Mouse (Mus musculus) heart, embryonic 15.5 days (tissue): ENCODE results near the gene Ndufs6. TPM values are rescaled to one million over a fixed set of nuclear protein-coding genes. Genes with fewer than 3 reads are reported as not detected.

ENCODE experiments used
- ATAC-seq: fragments of 200-750 bp; cut with Nextera tagmentation; replicated peaks from 2 replicates; pipeline ENCODE4 v1.8.0; 2017; ENCODE audit warnings: low read depth, moderate TSS enrichment; ENCODE audit not compliant: insufficient number of reproducible peaks, insufficient read depth, low FRiP score
- H3K27ac ChIP-seq: fragments of 300-500 bp; sonication (generic); 2 replicates; pipeline ENCODE4 v1.5.1; 2015; ENCODE audit warnings: mild to moderate bottlenecking, inconsistent platforms
- H3K27me3 ChIP-seq: fragments of 300-500 bp; sonication (generic); 2 replicates; pipeline ENCODE4 v1.6.1; 2015; ENCODE audit warnings: inconsistent platforms
- H3K36me3 ChIP-seq: fragments of 300-500 bp; sonication (generic); 2 replicates; pipeline ENCODE4 v1.6.1; 2015; ENCODE audit warnings: mild to moderate bottlenecking, inconsistent platforms
- H3K4me1 ChIP-seq: fragments of 300-500 bp; sonication (generic); replicated peaks from 2 replicates; pipeline ENCODE4 v1.6.1; 2015; ENCODE audit warnings: inconsistent platforms
- H3K4me2 ChIP-seq: fragments of 300-500 bp; sonication (generic); 2 replicates; pipeline ENCODE4 v1.6.1; 2015; ENCODE audit warnings: inconsistent platforms, mild to moderate bottlenecking, moderate library complexity
- H3K4me3 ChIP-seq: fragments of 300-500 bp; sonication (generic); 2 replicates; pipeline ENCODE4 v1.5.1; 2015; ENCODE audit warnings: mild to moderate bottlenecking, inconsistent platforms
- H3K9ac ChIP-seq: fragments of 300-500 bp; sonication (generic); 2 replicates; pipeline ENCODE4 v1.6.1; 2015; ENCODE audit warnings: mild to moderate bottlenecking, inconsistent platforms
- H3K9me3 ChIP-seq: fragments of 300-500 bp; sonication (generic); replicated peaks from 2 replicates; pipeline ENCODE4 v1.6.1; 2016; ENCODE audit warnings: inconsistent platforms
- WGBS: fragments of 180-500 bp; shearing (Covaris S2); methylation state at CpG from one replicate; pipeline ENCODE4 v1.1.7; 2015; ENCODE audit warnings: mixed read lengths; 5-methylcytosine and 5-hydroxymethylcytosine counted together
- polyA plus RNA-seq: library from polyadenylated mRNA; unstranded; fragments of >200 nt; fragmentation: Nextera tagmentation; extraction: Ambion mirVana; gene quantifications from 2 replicates; pipeline ENCODE4 v1.2.1, GENCODE M21; 2015

Gene Ndufs6
- 637 and 761 TPM in 2 replicates for polyA plus RNA-seq

GRCm38 (mm10) chr13:73327827-73328698 is at the start of gene Ndufs6, which contains the start of gene Mrpl36:
Gene Ndufs6, minus strand, starts transcription at chr13:73328542.
Gene Mrpl36, plus strand, starts transcription at chr13:73328513.
- Histone ChIP-seq H3K36me3 (peaks cover 21% of the 10 kb centered on the region), H3K9me3 (no peaks in the 10 kb centered on the region), H3K27ac (peak within 1 kb of the TSS; percentile 78), H3K4me3 (peak within 1 kb of the TSS; percentile 86), H3K9ac (peak within 1 kb of the TSS; percentile 90), H3K4me2 (peak within 1 kb of the TSS; percentile 80), H3K4me1 (peaks cover 51% of the 10 kb centered on the region), H3K27me3 (no peaks in the 10 kb centered on the region)
- ATAC-seq, result peak; percentile 88
- WGBS, result 1% methylated on average over 45 of the region's 45 CpGs

- Histone ChIP-seq H3K36me3 (no peaks in the 10 kb centered on the region), H3K4me2 (no peak overlapping the region), H3K27ac (no peak overlapping the region), H3K9me3 (no peaks in the 10 kb centered on the region), H3K4me3 (no peak overlapping the region), H3K4me1 (no peaks in the 10 kb centered on the region), H3K27me3 (no peaks in the 10 kb centered on the region), H3K9ac (no peak overlapping the region)
- WGBS, result 78% methylated on average over 9 of the region's 9 CpGs
- ATAC-seq, result no peak
Measured at GRCm38 (mm10) chr13:73377637-73378036, 49.3 kb upstream of the Ndufs6 start.

- Histone ChIP-seq H3K9me3 (no peaks in the 10 kb centered on the region), H3K9ac (no peak overlapping the region), H3K36me3 (no peaks in the 10 kb centered on the region), H3K4me2 (no peak overlapping the region), H3K27ac (no peak overlapping the region), H3K27me3 (no peaks in the 10 kb centered on the region), H3K4me3 (no peak overlapping the region), H3K4me1 (no peaks in the 10 kb centered on the region)
- no peak for ATAC-seq
- 77% methylated on average over 2 of the region's 2 CpGs for WGBS
Measured at GRCm38 (mm10) chr13:73374612-73375011, 46.3 kb upstream of the Ndufs6 start.

GRCm38 (mm10) chr13:73373367-73373766 is 45.0 kb upstream of the Ndufs6 start:
- no peaks in the 10 kb centered on the region for H3K27me3 ChIP-seq
- no peaks in the 10 kb centered on the region for H3K36me3 ChIP-seq
- H3K27ac ChIP-seq, result no peak overlapping the region
- ATAC-seq, result no peak
- H3K4me1 ChIP-seq, result no peaks in the 10 kb centered on the region
- no peak overlapping the region for H3K9ac ChIP-seq
- WGBS, result 55% methylated on average over 4 of the region's 4 CpGs
- H3K4me2 ChIP-seq, result no peak overlapping the region
- no peak overlapping the region for H3K4me3 ChIP-seq
- no peaks in the 10 kb centered on the region for H3K9me3 ChIP-seq

GRCm38 (mm10) chr13:73357106-73357505 is 28.8 kb upstream of the Ndufs6 start:
- ATAC-seq, result no peak
- Histone ChIP-seq H3K36me3 (no peaks in the 10 kb centered on the region), H3K9ac (no peak overlapping the region), H3K4me3 (no peak overlapping the region), H3K27ac (no peak overlapping the region), H3K4me1 (peaks cover 5% of the 10 kb centered on the region), H3K4me2 (no peak overlapping the region), H3K27me3 (no peaks in the 10 kb centered on the region), H3K9me3 (no peaks in the 10 kb centered on the region)
- WGBS, result 92% methylated on average over 3 of the region's 3 CpGs

GRCm38 (mm10) chr13:73352491-73352890 is 24.1 kb upstream of the Ndufs6 start:
- ATAC-seq, result no peak
- Histone ChIP-seq H3K9me3 (no peaks in the 10 kb centered on the region), H3K27me3 (no peaks in the 10 kb centered on the region), H3K4me2 (no peak overlapping the region), H3K4me3 (no peak overlapping the region), H3K9ac (no peak overlapping the region), H3K36me3 (no peaks in the 10 kb centered on the region), H3K4me1 (peaks cover 7% of the 10 kb centered on the region), H3K27ac (no peak overlapping the region)

- Histone ChIP-seq H3K9me3 (no peaks in the 10 kb centered on the region), H3K4me2 (no peak overlapping the region), H3K4me1 (peaks cover 9% of the 10 kb centered on the region), H3K9ac (no peak overlapping the region), H3K27me3 (no peaks in the 10 kb centered on the region), H3K4me3 (no peak overlapping the region), H3K27ac (no peak overlapping the region), H3K36me3 (no peaks in the 10 kb centered on the region)
- 41% methylated on average over 3 of the region's 3 CpGs for WGBS
- ATAC-seq, result no peak
Measured at GRCm38 (mm10) chr13:73351910-73352309, 23.6 kb upstream of the Ndufs6 start.

GRCm38 (mm10) chr13:73350741-73351140 is 22.4 kb upstream of the Ndufs6 start:
- H3K4me2 ChIP-seq, result no peak overlapping the region
- WGBS, result 83% methylated on average over 9 of the region's 9 CpGs

GRCm38 (mm10) chr13:73347922-73348650 is 19.7 kb upstream of the Ndufs6 start:
- no peak overlapping the region for H3K27ac ChIP-seq
- no peak for ATAC-seq
- no peaks in the 10 kb centered on the region for H3K27me3 ChIP-seq
- H3K9me3 ChIP-seq, result no peaks in the 10 kb centered on the region
- no peak overlapping the region for H3K4me2 ChIP-seq
- no peak overlapping the region for H3K9ac ChIP-seq
- 61% methylated on average over 7 of the region's 7 CpGs for WGBS
- peaks cover 8% of the 10 kb centered on the region; the same call in 1 of the 2 replicates for H3K4me1 ChIP-seq
- no peaks in the 10 kb centered on the region for H3K36me3 ChIP-seq
- H3K4me3 ChIP-seq, result no peak overlapping the region

More at GRCm38 (mm10) chr13:73350741-73351140, 22.4 kb upstream of the Ndufs6 start:
- Histone ChIP-seq H3K4me3 (no peak overlapping the region), H3K27ac (no peak overlapping the region), H3K36me3 (no peaks in the 10 kb centered on the region), H3K9ac (no peak overlapping the region), H3K27me3 (no peaks in the 10 kb centered on the region), H3K4me1 (peaks cover 8% of the 10 kb centered on the region; the same call in 1 of the 2 replicates), H3K9me3 (no peaks in the 10 kb centered on the region)
- no peak for ATAC-seq

- 59% methylated on average over 3 of the region's 3 CpGs for WGBS
- H3K4me3 ChIP-seq, result no peak overlapping the region
- no peaks in the 10 kb centered on the region for H3K27me3 ChIP-seq
- H3K27ac ChIP-seq, result peak overlapping the region; percentile 77
- no peak overlapping the region for H3K4me2 ChIP-seq
- no peak for ATAC-seq
- H3K9me3 ChIP-seq, result no peaks in the 10 kb centered on the region
- 0 out of 2 replicates have a peak, but pooled peaks cover 8% of the 10 kb centered on the region for H3K4me1 ChIP-seq
- no peaks in the 10 kb centered on the region for H3K36me3 ChIP-seq
- no peak overlapping the region for H3K9ac ChIP-seq
Measured at GRCm38 (mm10) chr13:73347171-73347570, 18.8 kb upstream of the Ndufs6 start.

GRCm38 (mm10) chr13:73346743-73347142 is 18.4 kb upstream of the Ndufs6 start:
- H3K27me3 ChIP-seq, result no peaks in the 10 kb centered on the region
- peak overlapping the region; percentile 41; the same call in 1 of the 2 replicates for H3K4me2 ChIP-seq
- no peaks in the 10 kb centered on the region for H3K9me3 ChIP-seq
- peak overlapping the region; percentile 77 for H3K27ac ChIP-seq
- 0 out of 2 replicates have a peak overlapping the region, but pooled peaks have one; percentile 8 for H3K9ac ChIP-seq
- ATAC-seq, result no peak; the same call in 1 of the 2 replicates
- WGBS, result 50% methylated on average over 4 of the region's 4 CpGs
- no peak overlapping the region for H3K4me3 ChIP-seq
- H3K4me1 ChIP-seq, result 0 out of 2 replicates have a peak, but pooled peaks cover 7% of the 10 kb centered on the region
- no peaks in the 10 kb centered on the region for H3K36me3 ChIP-seq
